Comparison of ENCODE assay signal across 8 mouse cellular contexts in the genomic region with DNA sequence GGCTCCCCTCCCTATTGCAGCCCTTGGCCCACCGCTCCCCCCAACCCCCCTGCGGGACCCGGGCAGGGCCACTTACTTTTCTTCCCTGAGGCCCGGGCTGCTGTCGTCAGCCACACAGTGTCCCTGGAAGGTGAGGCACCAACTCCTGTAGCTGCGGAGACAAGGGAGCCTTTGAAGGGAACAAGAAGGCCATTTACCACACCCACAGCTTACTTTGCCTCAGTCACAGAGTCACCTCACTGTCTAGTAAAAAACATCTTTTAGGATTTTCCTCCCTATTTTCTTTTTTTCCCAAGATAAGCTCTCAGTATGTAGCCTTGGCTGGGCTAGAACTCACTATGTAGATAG. TPM values are rescaled to one million over a fixed set of nuclear protein-coding genes. Genes with fewer than 3 reads are reported as not detected.
DNase-seq lines count a peak whose midpoint lies in the region; ATAC-seq and TF ChIP-seq lines count a peak whose summit lies in the region.

No protein-coding gene starts in this region.

- peak overlapping the region; percentile 91 for H3K4me2 ChIP-seq in embryonic facial prominence, embryonic 13.5 days
- H3K4me2 ChIP-seq in intestine, embryonic 15.5 days (replicated peaks), result peak overlapping the region; percentile 93
- peak overlapping the region; percentile 95 for H3K4me2 ChIP-seq in neural tube, embryonic 13.5 days

- no peak for ATAC-seq in embryonic facial prominence, embryonic 13.5 days (ENCODE audit: insufficient number of reproducible peaks, insufficient read depth, low FRiP score, low TSS enrichment, low read depth)
- no peak for ATAC-seq in intestine, embryonic 15.5 days
- no peak for ATAC-seq in neural tube, embryonic 13.5 days (ENCODE audit: low read depth)

- peak overlapping the region; percentile 94 for H3K9ac ChIP-seq in embryonic facial prominence, embryonic 13.5 days
- H3K9ac ChIP-seq in intestine, embryonic 15.5 days, result peak overlapping the region; percentile 63
- H3K9ac ChIP-seq in neural tube, embryonic 13.5 days, result peak overlapping the region; percentile 91

- H3K36me3 ChIP-seq in embryonic facial prominence, embryonic 13.5 days, result no peaks in the 10 kb centered on the region
- H3K36me3 ChIP-seq in intestine, embryonic 15.5 days, result no peaks in the 10 kb centered on the region
- no peaks in the 10 kb centered on the region for H3K36me3 ChIP-seq in neural tube, embryonic 13.5 days

- H3K9me3 ChIP-seq in embryonic facial prominence, embryonic 13.5 days, result no peaks in the 10 kb centered on the region
- no peaks in the 10 kb centered on the region for H3K9me3 ChIP-seq in intestine, embryonic 15.5 days
- H3K9me3 ChIP-seq in neural tube, embryonic 13.5 days, result no peaks in the 10 kb centered on the region; the same call in 1 of the 2 replicates

- H3K4me1 ChIP-seq in lung, adult 2 months (ENCODE audit: control insufficient read depth, insufficient read depth, low read length), result peaks cover 2% of the 10 kb centered on the region; the same call in 1 of the 2 replicates
- peaks cover 20% of the 10 kb centered on the region for H3K4me1 ChIP-seq in embryonic facial prominence, embryonic 13.5 days
- peaks cover 10% of the 10 kb centered on the region for H3K4me1 ChIP-seq in intestine, embryonic 15.5 days (replicated peaks)
- peaks cover 20% of the 10 kb centered on the region for H3K4me1 ChIP-seq in neural tube, embryonic 13.5 days (replicated peaks)

- peaks cover 13% of the 10 kb centered on the region; the same call in 1 of the 2 replicates for H3K27me3 ChIP-seq in embryonic facial prominence, embryonic 13.5 days
- no peaks in the 10 kb centered on the region for H3K27me3 ChIP-seq in intestine, embryonic 15.5 days (replicated peaks)
- H3K27me3 ChIP-seq in neural tube, embryonic 13.5 days, result peaks cover 4% of the 10 kb centered on the region; the same call in 1 of the 2 replicates

- no peak for DNase-seq in lung, adult 2 months
- DNase-seq in lung, postnatal 4 days, result no peak
- DNase-seq in spleen, postnatal 4 days (ENCODE audit: low spot score in 2 of 2), result no peak
- DNase-seq in thymus, postnatal 36 days, result no peak
- DNase-seq in cerebellum, adult 9-10 months, result no peak

- TF ChIP-seq CTCF in lung, adult 2 months (IDR thresholded peaks at IDR 0.05; ENCODE audit: insufficient read depth, low read length), result no peak

- peak overlapping the region; percentile 72 for H3K4me3 ChIP-seq in lung, adult 2 months (replicated peaks; ENCODE audit: extremely low read depth, low read depth, low read length)
- peak overlapping the region; percentile 68 for H3K4me3 ChIP-seq in embryonic facial prominence, embryonic 13.5 days
- peak overlapping the region; percentile 48 for H3K4me3 ChIP-seq in intestine, embryonic 15.5 days (replicated peaks)
- H3K4me3 ChIP-seq in neural tube, embryonic 13.5 days, result peak overlapping the region; percentile 59

- H3K27ac ChIP-seq in embryonic facial prominence, embryonic 13.5 days, result peak overlapping the region; percentile 96
- H3K27ac ChIP-seq in intestine, embryonic 15.5 days, result peak overlapping the region; percentile 87
- peak overlapping the region; percentile 97 for H3K27ac ChIP-seq in neural tube, embryonic 13.5 days (replicated peaks)

- WGBS in lung, adult 2 months, result 11% methylated on average over 6 of the region's 6 CpGs
- 2% methylated on average over 6 of the region's 6 CpGs for WGBS in embryonic facial prominence, embryonic 13.5 days
- WGBS in intestine, embryonic 15.5 days, result 11% methylated on average over 6 of the region's 6 CpGs
- 4% methylated on average over 6 of the region's 6 CpGs for WGBS in neural tube, embryonic 13.5 days

- no peak for TF ChIP-seq POLR2A in lung, adult 2 months (IDR thresholded peaks at IDR 0.05; ENCODE audit: borderline replicate concordance, extremely low read depth, low read depth, low read length)

RNA-seq across cellular contexts. Expression of gene Ssc4d, which starts 11.1 kb away (rescaled TPM):
- polyA plus RNA-seq in lung, adult 2 months (2012; rRNA removed), result 3.6 and 3.9 TPM in 2 replicates
- 3.9 TPM in 2 replicates for polyA plus RNA-seq in embryonic facial prominence, embryonic 13.5 days (2015; fragmentation: Nextera tagmentation; extraction: Ambion mirVana)
- 2.5 and 2.9 TPM in 2 replicates for polyA plus RNA-seq in intestine, embryonic 15.5 days (2015; fragmentation: Nextera tagmentation; extraction: Ambion mirVana)
- 0.79 and 1.9 TPM in 2 replicates for polyA plus RNA-seq in neural tube, embryonic 13.5 days (2015; fragmentation: Nextera tagmentation; extraction: Ambion mirVana)

RNA-seq across cellular contexts. Expression of gene Zp3, which starts 16.6 kb away (rescaled TPM):
- polyA plus RNA-seq in lung, adult 2 months (2012; rRNA removed), result 0.08 TPM in 1 of 2 replicates, not detected in the other
- polyA plus RNA-seq in embryonic facial prominence, embryonic 13.5 days (2015; fragmentation: Nextera tagmentation; extraction: Ambion mirVana), result not detected in 2 replicates
- polyA plus RNA-seq in intestine, embryonic 15.5 days (2015; fragmentation: Nextera tagmentation; extraction: Ambion mirVana), result 0.80 and 1.5 TPM in 2 replicates
- polyA plus RNA-seq in neural tube, embryonic 13.5 days (2015; fragmentation: Nextera tagmentation; extraction: Ambion mirVana), result 0.14 TPM in 1 of 2 replicates, not detected in the other

RNA-seq across cellular contexts. Expression of gene Ywhag, which starts 28.8 kb away (rescaled TPM):
- polyA plus RNA-seq in lung, adult 2 months (2012; rRNA removed), result 66.2 and 80.3 TPM in 2 replicates
- 164 and 178 TPM in 2 replicates for polyA plus RNA-seq in embryonic facial prominence, embryonic 13.5 days (2015; fragmentation: Nextera tagmentation; extraction: Ambion mirVana)
- polyA plus RNA-seq in intestine, embryonic 15.5 days (2015; fragmentation: Nextera tagmentation; extraction: Ambion mirVana), result 151 and 154 TPM in 2 replicates
- polyA plus RNA-seq in neural tube, embryonic 13.5 days (2015; fragmentation: Nextera tagmentation; extraction: Ambion mirVana), result 665 and 740 TPM in 2 replicates

RNA-seq across cellular contexts. Expression of gene Dtx2, which starts 31.3 kb away (rescaled TPM):
- 23.9 and 29.9 TPM in 2 replicates for polyA plus RNA-seq in lung, adult 2 months (2012; rRNA removed)
- polyA plus RNA-seq in embryonic facial prominence, embryonic 13.5 days (2015; fragmentation: Nextera tagmentation; extraction: Ambion mirVana), result 31.0 and 34.8 TPM in 2 replicates
- polyA plus RNA-seq in intestine, embryonic 15.5 days (2015; fragmentation: Nextera tagmentation; extraction: Ambion mirVana), result 20.8 and 21.4 TPM in 2 replicates
- polyA plus RNA-seq in neural tube, embryonic 13.5 days (2015; fragmentation: Nextera tagmentation; extraction: Ambion mirVana), result 25.6 and 26.5 TPM in 2 replicates
